Mouse (Mus musculus) cerebellum, adult 8-10 months (tissue): ENCODE measurements at regions not wholly inside any gene's neighbourhood (a gene's known extent, or its start where the extent isn't known, plus 50 kb on each side); places are given as distances from the start of the nearest gene placed in this dataset.
A peak's percentile ranks its signal among the peaks of the same experiment; 100 is the strongest.

Experiments
- DNase-seq: peaks from one replicate; pipeline ENCODE4 v3.0.0; 2022

DNA sequence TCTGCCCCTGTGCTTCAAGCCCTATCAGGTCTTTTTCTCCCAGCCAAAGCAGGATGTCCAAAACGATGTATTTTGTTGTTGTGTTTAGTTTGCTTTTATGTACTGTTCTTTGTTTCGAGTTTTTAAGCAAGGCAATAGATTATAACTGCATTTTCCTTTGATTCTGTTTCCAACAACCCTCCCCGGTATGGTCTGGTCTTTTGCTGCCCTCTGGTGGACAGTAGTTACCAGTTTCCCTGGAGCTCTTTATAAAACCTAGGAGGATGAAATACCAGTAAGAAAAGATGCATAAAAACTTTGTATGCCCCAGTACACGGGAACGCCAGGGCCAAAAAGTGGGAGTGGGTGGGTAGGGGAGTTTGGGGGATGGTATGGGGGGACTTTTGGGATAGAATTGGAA, 73.9 kb upstream of the Itm2a start:
- DNase-seq: peak; percentile 8

DNA sequence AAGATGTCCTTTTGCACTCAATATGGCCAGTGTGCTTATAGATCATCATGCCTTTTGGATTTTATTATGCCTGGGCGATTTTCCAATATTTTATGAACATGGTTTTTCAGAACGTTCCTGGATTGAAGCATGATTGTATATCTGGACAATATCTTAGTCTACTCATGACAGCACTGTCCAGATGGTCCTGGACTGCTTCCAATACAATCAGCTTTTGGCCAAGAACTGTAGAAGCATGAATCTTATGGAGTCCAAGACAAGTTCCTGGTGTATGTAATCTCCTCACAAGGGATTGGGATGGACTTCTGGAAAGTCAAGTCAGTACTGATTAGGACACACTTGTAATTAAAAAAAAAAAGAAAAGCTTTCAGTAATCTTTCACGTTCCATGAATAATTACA, 66.1 kb upstream of the Itm2a start:
- DNase-seq: no peak
